8 mouse cellular contexts compared by ENCODE assay signal in the genomic region with DNA sequence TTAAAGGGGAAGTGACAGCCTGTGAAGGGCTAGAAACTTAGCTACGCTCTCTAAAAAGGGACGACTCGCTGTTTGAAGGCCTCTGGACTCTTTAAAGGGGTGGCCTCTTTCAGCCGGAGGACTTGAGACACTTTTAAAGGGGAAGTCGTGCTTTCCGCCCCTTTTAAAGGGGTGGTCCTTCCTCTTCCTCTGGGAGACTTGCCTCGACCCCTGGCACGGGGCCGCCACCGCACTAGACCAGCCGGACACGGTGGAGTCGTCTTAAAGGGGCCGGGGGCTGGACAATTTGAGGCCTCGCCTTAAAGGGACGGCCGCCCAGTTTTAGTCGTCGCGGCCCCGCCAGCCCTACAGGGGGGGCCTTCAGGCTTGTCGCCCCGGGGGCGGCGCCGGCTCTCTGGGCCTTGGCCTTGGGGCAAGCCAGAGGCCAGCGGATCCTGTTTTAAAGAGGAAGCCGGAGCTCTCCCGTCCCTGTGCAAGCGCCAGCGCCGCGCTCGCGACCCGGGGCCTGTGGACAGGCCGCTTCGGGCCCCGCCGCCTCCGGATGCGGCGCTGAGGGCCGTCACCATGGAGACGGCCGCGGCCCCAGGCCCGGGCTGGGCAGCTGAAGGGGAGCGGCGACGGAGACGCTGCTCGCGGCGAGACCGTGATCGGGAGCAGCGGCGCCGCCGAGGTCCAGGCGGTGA. TPM values are rescaled to one million over a fixed set of nuclear protein-coding genes. Genes with fewer than 3 reads are reported as not detected.
DNase-seq lines count a peak whose midpoint lies in the region; ATAC-seq and TF ChIP-seq lines count a peak whose summit lies in the region.

Gene Fbrs, plus strand, starts transcription at position 565 of the 683 bp plus-strand sequence.

- H3K36me3 ChIP-seq in forebrain, embryonic 13.5 days (ENCODE audit: poor library complexity, severe bottlenecking) = peaks cover 60% of the 10 kb centered on the region
- H3K36me3 ChIP-seq in heart, postnatal 0 days (replicated peaks; ENCODE audit: control insufficient read depth, insufficient read depth, low read length) = peaks cover 51% of the 10 kb centered on the region
- peaks cover 46% of the 10 kb centered on the region for H3K36me3 ChIP-seq in liver, embryonic 14.5 days (replicated peaks; ENCODE audit: control insufficient read depth, insufficient read depth, low read depth)
- peaks cover 54% of the 10 kb centered on the region for H3K36me3 ChIP-seq in neural tube, embryonic 12.5 days

- peak within 1 kb of the TSS; percentile 93 for H3K27ac ChIP-seq in forebrain, embryonic 13.5 days
- H3K27ac ChIP-seq in heart, postnatal 0 days (ENCODE audit: low read depth) = peak within 1 kb of the TSS; percentile 97
- peak within 1 kb of the TSS; percentile 94 for H3K27ac ChIP-seq in liver, embryonic 14.5 days
- peak within 1 kb of the TSS; percentile 90 for H3K27ac ChIP-seq in neural tube, embryonic 12.5 days

- no peaks in the 10 kb centered on the region for H3K9me3 ChIP-seq in forebrain, embryonic 13.5 days (replicated peaks)
- H3K9me3 ChIP-seq in heart, postnatal 0 days (replicated peaks; ENCODE audit: control insufficient read depth, low read length) = no peaks in the 10 kb centered on the region
- H3K9me3 ChIP-seq in liver, embryonic 14.5 days (ENCODE audit: control insufficient read depth, low read length) = no peaks in the 10 kb centered on the region
- H3K9me3 ChIP-seq in neural tube, embryonic 12.5 days = no peaks in the 10 kb centered on the region

- peak within 1 kb of the TSS; percentile 97 for H3K9ac ChIP-seq in forebrain, embryonic 13.5 days
- peak within 1 kb of the TSS; percentile 94 for H3K9ac ChIP-seq in heart, postnatal 0 days (replicated peaks; ENCODE audit: low read depth, low read length)
- H3K9ac ChIP-seq in liver, embryonic 14.5 days (replicated peaks) = peak within 1 kb of the TSS; percentile 99
- peak within 1 kb of the TSS; percentile 98 for H3K9ac ChIP-seq in neural tube, embryonic 12.5 days

- ATAC-seq in forebrain, embryonic 13.5 days = peak; percentile 75
- peak; percentile 78 for ATAC-seq in heart, postnatal 0 days (ENCODE audit: insufficient read depth, low read depth)
- peak; percentile 42 for ATAC-seq in liver, embryonic 14.5 days (ENCODE audit: insufficient read depth)
- ATAC-seq in neural tube, embryonic 12.5 days (ENCODE audit: low FRiP score, low read depth) = peak; percentile 84

- DNase-seq in ES-CJ7 (ENCODE audit: low read depth, low spot score) = peak; percentile 92
- peak; percentile 94 for DNase-seq in cerebellum, adult 11 months
- DNase-seq in heart, postnatal 0 days (ENCODE audit: low spot score) = peak; percentile 97
- DNase-seq in kidney, postnatal 36 days = peak; percentile 98 to 99
- peak; percentile 82 to 93 (median 87) for DNase-seq in liver, embryonic 14.5 days (ENCODE audit: low read depth in 3 of 3, low spot score in 3 of 3)
- peak; percentile 98 for DNase-seq in testis, postnatal 14 days (ENCODE audit: low spot score)

- peak within 1 kb of the TSS; percentile 100 for H3K4me2 ChIP-seq in forebrain, embryonic 13.5 days
- H3K4me2 ChIP-seq in heart, postnatal 0 days (ENCODE audit: low read depth, low read length) = peak within 1 kb of the TSS; percentile 94
- H3K4me2 ChIP-seq in liver, embryonic 14.5 days (ENCODE audit: low read depth) = peak within 1 kb of the TSS; percentile 91
- H3K4me2 ChIP-seq in neural tube, embryonic 12.5 days (replicated peaks) = peak within 1 kb of the TSS; percentile 94

- WGBS in forebrain, embryonic 13.5 days = under 1% methylated on average over 49 of the region's 62 CpGs
- under 1% methylated on average over 44 of the region's 62 CpGs for WGBS in heart, postnatal 0 days
- WGBS in liver, embryonic 14.5 days (ENCODE audit: insufficient replicate concordance) = under 1% methylated on average over 62 of the region's 62 CpGs
- under 1% methylated on average over 62 of the region's 62 CpGs for WGBS in neural tube, embryonic 12.5 days

- TF ChIP-seq CTCF in heart, postnatal 0 days (IDR thresholded peaks at IDR 0.05; ENCODE audit: low read depth) = no peak
- TF ChIP-seq CTCF in liver, embryonic 14.5 days (IDR thresholded peaks at IDR 0.05; ENCODE audit: low read depth) = 0 out of 2 replicates have a peak, but pooled peaks have one; percentile 12

- peaks cover 32% of the 10 kb centered on the region for H3K4me1 ChIP-seq in forebrain, embryonic 13.5 days
- peaks cover 19% of the 10 kb centered on the region for H3K4me1 ChIP-seq in heart, postnatal 0 days (ENCODE audit: control insufficient read depth, insufficient read depth)
- H3K4me1 ChIP-seq in liver, embryonic 14.5 days (replicated peaks; ENCODE audit: control insufficient read depth in 2 of 2, insufficient read depth in 2 of 2, low read length in 1 of 2) = peaks cover 23 to 25% of the 10 kb centered on the region in 2 experiments
- H3K4me1 ChIP-seq in neural tube, embryonic 12.5 days = peaks cover 25% of the 10 kb centered on the region

- H3K4me3 ChIP-seq in forebrain, embryonic 13.5 days = peak within 1 kb of the TSS; percentile 99
- peak within 1 kb of the TSS; percentile 85 for H3K4me3 ChIP-seq in heart, postnatal 0 days (ENCODE audit: low read depth, low read length)
- peak within 1 kb of the TSS; percentile 97 to 100 for H3K4me3 ChIP-seq in liver, embryonic 14.5 days (ENCODE audit: insufficient read depth in 1 of 2, low read depth in 2 of 2, low read length in 2 of 2)
- H3K4me3 ChIP-seq in neural tube, embryonic 12.5 days = peak within 1 kb of the TSS; percentile 98

- H3K27me3 ChIP-seq in forebrain, embryonic 13.5 days = no peaks in the 10 kb centered on the region
- no peaks in the 10 kb centered on the region for H3K27me3 ChIP-seq in heart, postnatal 0 days (ENCODE audit: control insufficient read depth, insufficient read depth, low read length)
- H3K27me3 ChIP-seq in liver, embryonic 14.5 days (ENCODE audit: control insufficient read depth, insufficient read depth, low read length) = no peaks in the 10 kb centered on the region
- no peaks in the 10 kb centered on the region for H3K27me3 ChIP-seq in neural tube, embryonic 12.5 days (replicated peaks)

- TF ChIP-seq EP300 in heart, postnatal 0 days (IDR thresholded peaks at IDR 0.05; ENCODE audit: low read depth) = peak; percentile 95; the same call in 1 of the 2 replicates
- no peak for TF ChIP-seq EP300 in liver, embryonic 14.5 days (IDR thresholded peaks at IDR 0.05; ENCODE audit: low read depth)

RNA-seq across cellular contexts. Expression of gene Fbrs, which starts in this region (rescaled TPM):
- polyA plus RNA-seq in forebrain, embryonic 13.5 days (2015; fragmentation: Nextera tagmentation; extraction: Ambion mirVana) = 11.2 and 11.9 TPM in 2 replicates
- total RNA-seq in heart, postnatal 0 days (2014; rRNA removed; ENCODE audit: low replicate concordance) = 19.1 and 31.1 TPM in 2 replicates
- polyA plus RNA-seq in heart, postnatal 0 days (2015; fragmentation: Nextera tagmentation; extraction: Ambion mirVana) = 5.4 and 5.9 TPM in 2 replicates
- polyA plus RNA-seq in liver, embryonic 14.5 days (2012; rRNA removed) = 7.3 and 9.8 TPM in 2 replicates
- 4.2 and 4.7 TPM in 2 replicates for polyA plus RNA-seq in liver, embryonic 14.5 days (2014; fragmentation: Nextera tagmentation; extraction: Ambion mirVana)
- 13.1 and 16.9 TPM in 2 replicates for polyA plus RNA-seq in neural tube, embryonic 12.5 days (2016; fragmentation: Nextera tagmentation; extraction: Ambion mirVana)

Comparison
In these comparisons a context has a peak if more than half of its experiments do, and no peak if none do; other contexts are left out.
1. Peak in every context shown above with its lines: DNase-seq, ATAC-seq, H3K4me3 ChIP-seq and H3K27ac ChIP-seq.